Mouse (Mus musculus) heart, embryonic 12.5 days (tissue): ENCODE data around the gene Gm37240. TPM values are rescaled to one million over a fixed set of nuclear protein-coding genes. Genes with fewer than 3 reads are reported as not detected.
"Not testable (repeated sequence)": the region's sequence is repeated elsewhere in the genome, so short reads cannot be mapped to it uniquely, and the experiment has no call there.

ENCODE experiments used
- ATAC-seq: fragments of 200-750 bp; cut with Nextera tagmentation; 2 replicates; pipeline ENCODE4 v1.8.0; 2017; ENCODE audit warnings: moderate TSS enrichment, moderate library complexity; ENCODE audit not compliant: insufficient number of reproducible peaks, low FRiP score
- H3K27ac ChIP-seq: fragments of 300-500 bp; sonication (generic); 2 replicates; pipeline ENCODE4 v1.5.1; 2016; ENCODE audit warnings: mild to moderate bottlenecking, moderate library complexity; ENCODE audit not compliant: poor library complexity, severe bottlenecking
- H3K27me3 ChIP-seq: fragments of 300-500 bp; sonication (generic); replicated peaks from 2 replicates; pipeline ENCODE4 v1.6.1; 2016; ENCODE audit warnings: mild to moderate bottlenecking, moderate library complexity
- H3K36me3 ChIP-seq: fragments of 300-500 bp; sonication (generic); 2 replicates; pipeline ENCODE4 v1.6.1; 2016; ENCODE audit warnings: mild to moderate bottlenecking, moderate library complexity
- H3K4me1 ChIP-seq: fragments of 300-500 bp; sonication (generic); replicated peaks from 2 replicates; pipeline ENCODE4 v1.6.1; 2016; ENCODE audit warnings: mild to moderate bottlenecking
- H3K4me2 ChIP-seq: fragments of 300-500 bp; sonication (generic); 2 replicates; pipeline ENCODE4 v1.6.1; 2016; ENCODE audit warnings: mild to moderate bottlenecking, moderate library complexity
- H3K4me3 ChIP-seq: fragments of 300-500 bp; sonication (generic); 2 replicates; pipeline ENCODE4 v1.5.1; 2016; ENCODE audit warnings: mild to moderate bottlenecking
- H3K9ac ChIP-seq: fragments of 300-500 bp; sonication (generic); 2 replicates; pipeline ENCODE4 v1.6.1; 2016; ENCODE audit warnings: mild to moderate bottlenecking, moderate library complexity
- H3K9me3 ChIP-seq: fragments of 300-500 bp; sonication (generic); replicated peaks from 2 replicates; pipeline ENCODE4 v1.6.1; 2016; ENCODE audit warnings: mild to moderate bottlenecking, moderate library complexity
- WGBS: fragments of 180-500 bp; shearing (Covaris S2); methylation state at CpG from one replicate; pipeline ENCODE4 v1.1.7; 2016; 5-methylcytosine and 5-hydroxymethylcytosine counted together
- polyA plus RNA-seq: library from polyadenylated mRNA; unstranded; fragments of >200 nt; fragmentation: Nextera tagmentation; extraction: Ambion mirVana; gene quantifications from 2 replicates; pipeline ENCODE4 v1.2.1, GENCODE M21; 2016

Gene Gm37240
- polyA plus RNA-seq, 1 experiment from 2014 or later = 4.6 TPM

DNA sequence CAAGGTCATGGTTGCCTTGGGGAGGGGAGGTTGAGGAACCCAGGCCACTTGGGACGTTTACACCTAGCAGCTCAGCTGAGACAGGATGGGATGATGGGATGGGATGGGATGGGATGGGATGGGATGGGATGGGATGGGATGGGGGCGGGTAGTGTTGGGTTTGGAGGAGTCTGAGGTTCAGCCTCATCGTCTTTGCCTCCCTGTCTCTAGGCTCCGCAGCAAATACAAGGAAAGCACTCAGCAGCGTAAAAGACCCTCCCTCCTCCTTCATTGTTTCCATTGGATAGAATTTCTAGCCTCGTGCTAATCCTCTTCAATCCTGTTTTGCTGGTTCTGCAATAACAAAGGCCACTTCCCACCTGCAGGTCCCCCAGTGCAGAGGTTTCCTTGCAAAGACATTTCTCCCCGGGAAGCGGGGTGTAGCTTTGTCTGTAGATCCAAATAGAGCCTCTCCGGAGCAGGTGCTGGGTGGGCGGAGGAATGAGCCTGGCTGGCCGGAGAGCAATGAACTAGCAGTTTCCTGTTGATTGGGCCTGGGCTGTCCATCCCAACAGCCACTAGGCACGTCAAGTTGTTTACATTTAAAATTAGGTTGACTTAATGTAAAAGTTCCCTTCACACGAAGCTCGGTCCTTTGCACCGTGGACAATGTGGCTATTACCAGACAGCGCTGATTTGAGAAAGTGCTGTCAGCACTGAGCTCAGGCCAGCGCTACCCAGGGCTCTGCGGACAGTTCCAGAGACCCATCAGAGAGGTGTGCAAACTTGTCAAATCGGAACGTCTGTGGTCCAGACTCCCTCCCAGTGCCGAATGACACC lies 1221.9 kb downstream of the Gm37240 start:
- no peak overlapping the region for H3K27ac ChIP-seq
- peak; percentile 10; the same call in 1 of the 2 replicates for ATAC-seq
- WGBS = 4% methylated on average over 21 of the region's 21 CpGs
- H3K4me2 ChIP-seq = peak overlapping the region; percentile 73
- no peaks in the 10 kb centered on the region for H3K9me3 ChIP-seq
- H3K4me1 ChIP-seq = peaks cover 16% of the 10 kb centered on the region
- peak overlapping the region; percentile 68; the same call in 1 of the 2 replicates for H3K9ac ChIP-seq
- peak overlapping the region; percentile 34 for H3K4me3 ChIP-seq
- H3K36me3 ChIP-seq = no peaks in the 10 kb centered on the region
- H3K27me3 ChIP-seq = peaks cover 27% of the 10 kb centered on the region

DNA sequence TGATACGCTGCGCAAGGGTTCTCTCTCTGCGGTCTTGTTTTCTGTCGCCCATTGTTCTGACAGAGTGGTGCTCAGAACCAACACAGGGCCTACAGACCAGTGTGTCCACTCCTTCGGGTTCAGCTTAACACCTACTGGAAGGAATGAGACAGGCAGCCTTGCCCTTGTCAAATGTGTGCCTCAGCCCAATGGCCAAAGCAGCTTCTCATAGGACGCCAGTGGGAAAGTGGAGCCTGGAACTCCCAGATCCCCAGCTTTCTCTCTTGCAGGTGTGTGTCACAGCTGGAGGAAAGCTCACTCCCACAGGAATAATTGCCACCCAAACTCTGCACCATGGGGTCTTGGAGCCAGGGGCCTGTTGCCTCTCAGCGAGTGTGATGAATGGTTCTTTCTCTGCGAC lies 1222.6 kb downstream of the Gm37240 start:
- Histone ChIP-seq H3K9me3 (no peaks in the 10 kb centered on the region), H3K9ac (no peak overlapping the region), H3K4me3 (no peak overlapping the region), H3K4me2 (no peak overlapping the region), H3K27me3 (peaks cover 27% of the 10 kb centered on the region), H3K36me3 (no peaks in the 10 kb centered on the region), H3K4me1 (peaks cover 16% of the 10 kb centered on the region), H3K27ac (no peak overlapping the region)
- 66% methylated on average over 8 of the region's 8 CpGs for WGBS
- no peak for ATAC-seq

DNA sequence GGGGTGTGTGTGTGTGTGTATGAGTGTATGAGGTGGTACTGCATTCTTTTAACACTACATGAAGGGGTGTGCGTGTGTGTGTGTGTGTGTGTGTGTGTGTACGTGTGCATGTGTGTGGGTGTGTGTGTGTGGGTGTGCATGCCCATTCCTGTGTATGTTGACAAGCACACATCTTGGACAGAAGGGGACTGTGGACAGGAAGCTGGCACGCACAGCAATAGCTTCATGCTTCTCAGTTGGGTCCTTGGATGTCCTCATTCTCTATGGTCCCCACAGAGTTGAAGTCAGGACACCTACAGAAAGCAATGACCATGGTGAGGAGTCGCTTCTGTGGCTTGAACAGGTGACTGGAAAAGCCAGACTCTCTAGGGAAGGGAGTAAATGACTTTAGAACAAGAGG lies 1223.5 kb downstream of the Gm37240 start:
- H3K27ac ChIP-seq = no peak overlapping the region
- no peak overlapping the region for H3K9ac ChIP-seq
- 79% methylated on average over 4 of the region's 4 CpGs for WGBS
- H3K4me2 ChIP-seq = no peak overlapping the region
- no peaks in the 10 kb centered on the region for H3K36me3 ChIP-seq
- H3K4me3 ChIP-seq = no peak overlapping the region
- peaks cover 16% of the 10 kb centered on the region for H3K4me1 ChIP-seq
- H3K9me3 ChIP-seq = peaks cover 2% of the 10 kb centered on the region; the same call in 1 of the 2 replicates
- H3K27me3 ChIP-seq = peaks cover 27% of the 10 kb centered on the region
- no peak for ATAC-seq

DNA sequence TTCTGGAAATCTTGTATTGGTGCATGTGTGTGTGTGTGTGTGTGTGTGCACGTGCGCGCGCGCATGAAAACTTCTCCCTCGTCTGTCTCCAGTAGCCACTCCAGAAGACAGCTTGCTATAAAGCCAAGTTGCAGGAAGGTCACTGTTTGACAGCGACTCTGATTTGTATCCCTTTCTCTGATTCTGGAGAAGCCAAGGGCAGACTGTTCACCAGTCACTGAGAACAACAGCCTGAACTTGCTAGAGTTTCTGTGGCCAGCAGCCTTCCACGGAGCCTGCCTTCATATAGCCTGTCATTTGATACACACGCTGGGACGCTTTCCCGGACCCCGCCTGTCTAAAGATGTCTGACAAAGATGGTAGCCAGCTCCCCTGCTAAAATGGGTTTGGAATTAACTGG lies 1224.2 kb downstream of the Gm37240 start:
- peaks cover 6% of the 10 kb centered on the region for H3K9me3 ChIP-seq
- no peak for ATAC-seq
- no peak overlapping the region for H3K4me2 ChIP-seq
- peaks cover 27% of the 10 kb centered on the region for H3K27me3 ChIP-seq
- no peak overlapping the region for H3K9ac ChIP-seq
- H3K27ac ChIP-seq = no peak overlapping the region
- WGBS = 85% methylated on average over 12 of the region's 12 CpGs
- peaks cover 11% of the 10 kb centered on the region for H3K4me1 ChIP-seq
- H3K4me3 ChIP-seq = no peak overlapping the region
- H3K36me3 ChIP-seq = no peaks in the 10 kb centered on the region

GRCm38 (mm10) chr3:84660380-84660779 lies 1226.9 kb downstream of the Gm37240 start:
- peaks cover 28% of the 10 kb centered on the region for H3K27me3 ChIP-seq
- no peak for ATAC-seq
- 84% methylated on average over 2 of the region's 2 CpGs for WGBS

GRCm38 (mm10) chr3:84658872-84659271 lies 1228.4 kb downstream of the Gm37240 start:
- Histone ChIP-seq H3K27me3 (peaks cover 12% of the 10 kb centered on the region), H3K27ac (no peak overlapping the region), H3K4me3 (no peak overlapping the region), H3K9me3 (peaks cover 6% of the 10 kb centered on the region), H3K36me3 (no peaks in the 10 kb centered on the region), H3K9ac (no peak overlapping the region), H3K4me1 (peaks cover 18% of the 10 kb centered on the region), H3K4me2 (no peak overlapping the region)
- ATAC-seq = no peak
- WGBS = 95% methylated on average over 2 of the region's 2 CpGs

More at GRCm38 (mm10) chr3:84660380-84660779, 1226.9 kb downstream of the Gm37240 start:
- Histone ChIP-seq H3K4me3 (no peak overlapping the region), H3K9me3 (peaks cover 6% of the 10 kb centered on the region), H3K4me1 (peaks cover 4% of the 10 kb centered on the region), H3K36me3 (no peaks in the 10 kb centered on the region), H3K27ac (no peak overlapping the region), H3K9ac (no peak overlapping the region), H3K4me2 (no peak overlapping the region)

- no peak for ATAC-seq
- H3K27me3 ChIP-seq = 0 out of 2 replicates have a peak, but pooled peaks cover 11% of the 10 kb centered on the region
- WGBS = 88% methylated on average over 7 of the region's 7 CpGs
Measured at GRCm38 (mm10) chr3:84658017-84658416, 1229.3 kb downstream of the Gm37240 start.

DNA sequence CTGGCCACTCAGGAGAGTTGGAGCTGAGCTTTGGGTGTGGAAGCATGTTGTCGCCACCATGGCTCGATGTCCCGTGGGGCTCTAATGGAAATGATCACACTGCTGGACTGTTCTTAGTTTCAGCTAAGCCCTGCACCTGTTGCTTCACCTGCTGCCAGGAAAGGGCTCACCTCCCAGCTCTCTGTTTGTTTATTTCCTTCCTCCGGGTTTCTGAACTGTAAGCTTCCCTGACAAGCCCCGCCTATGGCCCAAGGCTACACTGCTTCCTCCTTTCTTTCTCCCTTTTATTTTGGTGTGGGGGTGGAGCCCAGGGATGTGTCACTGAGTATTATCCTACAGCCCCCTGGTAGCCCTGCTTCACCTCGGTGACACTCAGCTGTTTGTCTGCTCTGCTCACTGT lies 1230.1 kb downstream of the Gm37240 start:
- no peak overlapping the region for H3K4me3 ChIP-seq
- WGBS = 56% methylated on average over 6 of the region's 6 CpGs
- no peak overlapping the region for H3K4me2 ChIP-seq
- peaks cover 8% of the 10 kb centered on the region; the same call in 1 of the 2 replicates for H3K27me3 ChIP-seq
- no peak overlapping the region for H3K27ac ChIP-seq
- peaks cover 6% of the 10 kb centered on the region for H3K9me3 ChIP-seq
- H3K9ac ChIP-seq = no peak overlapping the region
- no peaks in the 10 kb centered on the region for H3K36me3 ChIP-seq
- peaks cover 33% of the 10 kb centered on the region for H3K4me1 ChIP-seq
- ATAC-seq = no peak

More at GRCm38 (mm10) chr3:84658017-84658416, 1229.3 kb downstream of the Gm37240 start:
- H3K4me1 ChIP-seq = peaks cover 25% of the 10 kb centered on the region
- no peak overlapping the region for H3K27ac ChIP-seq
- no peak overlapping the region for H3K4me2 ChIP-seq
- H3K9me3 ChIP-seq = peaks cover 6% of the 10 kb centered on the region
- H3K4me3 ChIP-seq = no peak overlapping the region
- H3K9ac ChIP-seq = no peak overlapping the region
- H3K36me3 ChIP-seq = no peaks in the 10 kb centered on the region

GRCm38 (mm10) chr3:84655785-84656150 lies 1231.5 kb downstream of the Gm37240 start:
- Histone ChIP-seq H3K4me2 (peak overlapping the region; percentile 61), H3K9ac (peak overlapping the region; percentile 54; the same call in 1 of the 2 replicates), H3K4me1 (peaks cover 34% of the 10 kb centered on the region), H3K4me3 (peak overlapping the region; percentile 21; the same call in 1 of the 2 replicates)
- 75% methylated on average over 2 of the region's 2 CpGs for WGBS
- H3K27me3 ChIP-seq, H3K27ac ChIP-seq, H3K36me3 ChIP-seq, ATAC-seq, H3K9me3 ChIP-seq: not testable (repeated sequence)

DNA sequence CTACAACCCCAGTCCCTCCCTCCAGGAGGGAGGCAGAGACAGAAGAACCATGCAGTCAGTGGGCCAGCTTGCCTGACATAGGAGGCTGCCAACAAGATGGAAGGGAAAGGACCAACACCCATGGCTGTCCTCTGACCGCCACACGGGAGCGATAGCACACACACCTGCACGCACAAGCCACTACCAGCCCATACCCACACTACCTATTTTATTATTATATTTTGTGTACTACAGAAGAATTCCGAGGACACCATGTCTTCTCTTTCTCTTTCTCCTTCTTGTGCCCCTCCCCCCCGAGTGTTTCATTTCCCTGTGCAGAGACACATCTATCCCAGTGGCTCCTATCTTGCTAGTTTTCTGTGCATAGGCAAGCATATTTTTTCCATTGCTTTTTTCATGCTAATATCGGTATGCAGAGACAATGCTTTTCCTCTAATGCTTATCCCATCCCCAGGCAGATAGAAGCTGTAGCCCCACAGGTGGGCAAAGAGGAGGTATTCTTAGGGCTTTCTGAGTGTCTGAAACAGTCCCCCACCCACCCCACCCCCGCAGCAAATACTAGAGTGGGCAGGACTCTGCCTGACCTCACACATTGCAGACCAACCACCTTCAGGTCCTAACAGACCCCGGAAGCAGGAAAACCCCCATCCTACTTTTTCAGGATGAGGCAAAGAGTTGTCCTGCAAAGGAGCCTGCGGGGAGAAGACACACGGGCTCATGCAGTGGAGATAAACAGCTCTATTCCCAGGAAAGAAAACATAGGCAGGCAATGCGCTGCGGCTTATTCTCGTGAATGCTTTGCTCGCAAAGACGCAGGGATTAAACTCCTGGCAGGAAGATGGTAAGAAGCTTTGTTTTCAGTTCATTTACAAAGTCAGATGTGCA lies 1232.2 kb downstream of the Gm37240 start:
- H3K4me2 ChIP-seq = peak overlapping the region; percentile 61
- H3K9ac ChIP-seq = peak overlapping the region; percentile 54; the same call in 1 of the 2 replicates
- H3K4me1 ChIP-seq = peaks cover 34% of the 10 kb centered on the region
- 12% methylated on average over 16 of the region's 16 CpGs for WGBS
- peaks cover 5% of the 10 kb centered on the region; the same call in 1 of the 2 replicates for H3K27me3 ChIP-seq
- H3K9me3 ChIP-seq = peaks cover 6% of the 10 kb centered on the region
- no peak for ATAC-seq
- peak overlapping the region; percentile 59 for H3K27ac ChIP-seq
- no peaks in the 10 kb centered on the region for H3K36me3 ChIP-seq
- H3K4me3 ChIP-seq = peak overlapping the region; percentile 24
